Mouse (Mus musculus) adipocyte (in vitro differentiated cells): ENCODE measurements around the gene Pdzd7.

Source experiments
- DNase-seq: peaks from one replicate; pipeline ENCODE4 v3.0.0-alpha.2; 2016; ENCODE audit warnings: low spot score

The Pdzd7 gene

GRCm38 (mm10) chr19:45045651-45046050, at the start of gene Pdzd7:
Gene Pdzd7 (minus strand): TSS chr19:45045717.
- DNase-seq: no peak

DNA sequence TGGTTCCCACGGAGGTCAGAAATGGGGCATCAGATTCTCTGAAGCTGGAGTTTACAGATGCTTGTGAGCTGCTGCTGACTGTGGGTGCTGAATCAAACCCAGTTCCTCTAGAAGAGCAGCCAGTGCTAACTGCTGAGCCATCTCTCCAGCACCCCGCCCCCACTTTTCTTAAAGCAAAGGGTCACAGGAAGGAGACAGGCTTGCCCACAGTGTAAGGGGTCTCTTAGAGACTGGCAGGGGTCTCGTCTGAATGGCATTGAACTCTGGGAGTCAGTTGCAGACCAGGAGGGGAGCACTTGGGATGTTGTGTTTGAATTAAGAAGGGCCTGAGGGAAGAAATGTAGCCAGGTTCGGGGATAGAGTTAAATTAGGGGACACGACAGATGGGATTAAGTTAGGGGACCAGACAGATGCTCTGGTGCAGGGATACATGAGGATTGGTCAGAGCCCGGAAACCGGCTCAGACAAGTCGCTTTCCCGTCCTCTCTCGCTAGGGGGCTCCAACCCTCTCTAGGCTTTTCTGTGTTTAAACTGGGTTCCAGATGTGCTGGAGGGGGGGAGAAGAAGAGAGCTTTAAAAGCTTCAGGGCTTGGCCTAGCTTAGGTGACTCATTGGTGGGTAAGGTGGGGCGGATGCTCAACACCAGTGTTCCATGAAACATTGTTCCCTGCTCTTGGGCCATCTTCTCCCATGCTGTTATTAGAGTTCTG, 36.5 kb upstream of the Pdzd7 start:
- peak; percentile 80 for DNase-seq

- peak; percentile 77 for DNase-seq
Observed at GRCm38 (mm10) chr19:45081279-45081678, 35.8 kb upstream of the Pdzd7 start.

DNA sequence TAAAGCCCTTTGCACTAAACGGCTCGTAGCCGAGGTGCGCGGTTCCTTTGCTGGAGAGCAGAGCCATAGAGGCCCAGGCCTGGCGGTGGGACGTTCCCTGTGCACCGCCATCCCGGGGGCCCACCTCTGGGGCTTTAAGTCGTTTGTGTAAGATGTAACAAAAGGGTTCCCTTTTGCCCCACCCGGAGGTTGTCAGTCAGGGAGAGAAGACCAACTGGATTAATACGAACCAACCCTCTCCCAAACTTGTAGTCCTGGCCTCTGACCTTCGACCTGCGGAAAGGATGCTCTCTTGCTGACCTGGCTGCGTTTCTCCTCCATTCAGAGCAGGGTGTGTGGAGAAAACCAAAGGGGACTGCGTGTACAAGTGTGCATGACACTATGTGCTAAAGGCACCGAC, 35.2 kb upstream of the Pdzd7 start:
- peak; percentile 35 for DNase-seq

DNA sequence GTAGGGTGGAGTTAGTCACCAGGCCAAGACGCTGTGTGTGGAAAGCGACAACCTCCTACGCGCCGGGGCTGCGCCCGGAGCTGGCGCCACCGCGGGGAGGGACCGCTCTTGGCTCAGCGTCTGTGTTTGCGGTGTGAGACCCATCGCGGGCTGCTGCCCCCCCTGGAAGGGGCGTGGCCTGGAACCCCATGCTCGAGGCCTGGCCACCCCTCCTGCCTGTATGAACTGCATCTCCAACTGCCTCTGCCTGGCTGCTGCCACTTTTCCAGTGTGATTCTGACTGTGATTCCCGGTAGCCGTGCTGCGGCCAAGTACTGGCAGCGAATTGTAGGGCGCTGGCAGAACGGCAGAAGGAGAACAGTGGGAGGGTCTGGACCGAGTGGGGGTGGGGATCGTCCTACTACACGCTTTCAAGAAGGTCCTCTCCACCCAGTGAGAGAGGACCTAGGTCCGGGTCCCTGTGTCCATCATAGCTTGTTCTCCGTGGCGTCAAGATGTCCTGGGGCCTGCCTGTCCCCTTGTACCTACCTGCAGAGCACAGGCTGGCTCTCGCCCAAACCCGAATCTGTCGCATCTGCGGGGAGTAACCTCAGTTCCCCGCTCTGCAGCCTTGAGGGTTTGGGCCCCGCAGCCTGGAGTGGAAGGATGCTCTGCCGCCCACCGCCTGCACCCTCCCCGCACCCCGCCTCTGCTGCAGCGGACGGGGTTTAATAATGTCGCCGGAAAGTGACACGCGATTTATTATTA, 34.4 kb upstream of the Pdzd7 start:
- DNase-seq: peak; percentile 84

DNA sequence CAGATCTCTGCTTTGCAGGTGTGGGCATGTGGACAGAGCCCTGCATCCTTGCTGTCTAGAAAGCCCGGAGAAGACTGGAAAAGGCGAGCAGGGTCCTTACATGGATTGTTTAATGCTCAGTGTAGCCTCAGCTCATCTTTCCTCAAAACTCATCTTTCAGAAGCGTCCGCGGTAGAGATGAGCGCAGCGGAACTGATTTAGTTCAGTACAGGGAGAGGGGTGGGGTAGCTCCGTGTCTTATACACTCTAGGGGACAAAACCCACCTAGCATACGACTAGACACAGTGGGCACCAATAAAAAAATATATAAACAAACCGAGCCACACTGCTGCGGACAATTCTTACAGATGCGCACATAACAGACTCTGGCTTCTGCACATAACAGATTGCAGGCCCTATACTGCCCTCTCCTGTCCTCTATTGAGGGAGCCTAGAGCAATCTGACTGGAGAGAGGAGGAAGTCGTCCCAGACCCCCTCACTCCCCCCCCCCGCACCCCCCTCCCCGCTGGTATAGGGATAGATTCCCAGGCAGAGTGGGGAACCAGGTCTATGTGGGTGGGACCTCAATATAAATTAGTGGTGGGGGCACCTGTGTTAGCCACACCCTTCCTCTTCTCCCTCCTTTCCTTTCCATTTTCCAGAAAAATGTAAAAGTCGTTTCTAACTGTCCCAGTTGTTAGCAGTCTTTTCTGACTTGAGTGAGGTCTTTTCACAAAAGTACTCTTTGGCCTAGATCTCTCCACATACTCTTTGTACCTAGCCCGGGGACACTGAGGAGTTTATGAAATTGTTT, 33.7 kb upstream of the Pdzd7 start:
- peak; percentile 64 for DNase-seq

DNA sequence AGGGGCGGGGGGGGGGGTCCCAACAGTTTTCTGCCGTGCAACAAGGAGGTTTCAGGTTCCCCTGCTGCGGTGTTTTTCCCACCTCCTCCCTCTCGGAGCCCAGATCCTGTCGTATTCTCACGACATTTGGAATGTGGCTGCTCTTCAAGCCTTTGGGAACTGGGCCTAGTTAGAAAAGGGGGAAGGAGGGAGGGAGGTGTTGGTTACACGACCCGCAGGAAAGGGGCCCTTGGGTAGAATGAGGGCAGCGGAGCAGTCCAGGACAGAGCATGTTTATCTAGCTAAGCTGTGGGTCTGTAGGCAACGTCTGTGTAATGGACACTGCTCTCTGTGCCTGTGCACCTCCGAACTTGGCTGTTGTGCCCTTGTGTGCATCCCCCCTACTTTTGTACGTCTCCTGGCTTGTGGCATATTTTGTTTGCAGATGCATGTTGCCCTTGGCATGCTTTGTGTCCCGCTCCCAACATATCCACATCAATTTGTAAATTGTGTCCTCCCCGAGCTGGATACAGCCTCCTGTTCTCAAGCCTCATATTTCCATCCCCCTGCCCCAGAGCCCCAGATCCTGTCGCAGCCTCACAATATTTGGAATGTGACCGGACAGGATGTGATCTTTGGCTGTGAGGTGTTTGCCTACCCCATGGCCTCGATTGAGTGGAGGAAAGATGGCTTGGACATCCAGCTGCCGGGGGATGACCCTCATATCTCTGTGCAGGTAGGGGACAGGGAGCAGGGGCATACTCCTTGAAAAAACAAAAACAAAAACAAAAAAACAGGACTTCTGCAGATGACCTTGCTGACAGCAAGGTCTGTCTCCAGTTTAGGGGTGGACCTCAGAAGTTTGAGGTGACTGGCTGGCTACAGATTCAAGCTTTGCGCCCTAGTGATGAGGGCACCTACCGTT, 32.5 kb upstream of the Pdzd7 start:
- no peak for DNase-seq

DNA sequence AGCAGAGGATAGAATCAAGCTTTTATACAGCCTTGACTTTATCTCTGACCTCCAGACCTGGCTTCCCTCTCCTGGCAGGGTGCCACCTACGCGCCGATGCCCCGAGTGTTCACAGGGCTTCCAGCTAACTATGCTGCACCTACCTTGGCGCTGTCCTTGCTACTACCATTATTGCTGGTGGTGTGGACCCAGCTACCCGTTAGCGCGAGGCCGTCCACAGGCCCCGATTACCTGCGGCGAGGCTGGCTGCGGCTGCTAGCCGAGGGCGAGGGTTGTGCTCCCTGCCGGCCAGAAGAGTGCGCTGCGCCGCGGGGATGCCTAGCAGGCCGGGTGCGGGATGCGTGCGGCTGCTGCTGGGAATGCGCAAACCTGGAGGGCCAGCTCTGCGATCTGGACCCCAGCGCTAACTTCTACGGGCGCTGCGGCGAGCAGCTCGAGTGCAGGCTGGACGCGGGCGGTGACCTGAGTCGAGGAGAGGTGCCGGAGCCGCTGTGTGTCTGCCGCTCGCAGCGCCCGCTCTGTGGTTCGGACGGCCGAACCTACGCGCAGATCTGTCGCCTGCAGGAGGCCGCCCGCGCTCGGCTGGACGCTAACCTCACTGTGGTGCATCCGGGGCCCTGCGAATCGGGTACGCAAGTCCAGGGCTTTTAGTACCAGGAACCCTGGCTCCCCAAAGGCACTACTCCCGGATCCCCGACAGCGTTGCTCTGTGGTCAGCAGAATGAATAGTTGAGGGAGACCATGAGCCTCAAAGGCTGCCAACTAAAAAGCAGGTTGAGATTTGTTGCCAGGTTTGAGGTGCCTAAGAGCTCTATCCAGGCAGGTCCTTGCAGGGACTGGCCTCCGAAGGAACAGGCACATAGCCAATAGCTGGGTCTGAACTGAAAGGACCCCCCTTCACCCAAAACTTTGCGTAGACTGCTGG, 31.3 kb upstream of the Pdzd7 start:
- no peak for DNase-seq

- DNase-seq: no peak
Observed at GRCm38 (mm10) chr19:45076036-45076575, 30.6 kb upstream of the Pdzd7 start.

GRCm38 (mm10) chr19:45075323-45076035, 30.0 kb upstream of the Pdzd7 start:
- no peak for DNase-seq

- peak; percentile 97 for DNase-seq
Observed at GRCm38 (mm10) chr19:45074580-45075322, 29.2 kb upstream of the Pdzd7 start, which contains the start of gene Kazald1. Gene Kazald1 (plus strand): TSS chr19:45075241.

DNA sequence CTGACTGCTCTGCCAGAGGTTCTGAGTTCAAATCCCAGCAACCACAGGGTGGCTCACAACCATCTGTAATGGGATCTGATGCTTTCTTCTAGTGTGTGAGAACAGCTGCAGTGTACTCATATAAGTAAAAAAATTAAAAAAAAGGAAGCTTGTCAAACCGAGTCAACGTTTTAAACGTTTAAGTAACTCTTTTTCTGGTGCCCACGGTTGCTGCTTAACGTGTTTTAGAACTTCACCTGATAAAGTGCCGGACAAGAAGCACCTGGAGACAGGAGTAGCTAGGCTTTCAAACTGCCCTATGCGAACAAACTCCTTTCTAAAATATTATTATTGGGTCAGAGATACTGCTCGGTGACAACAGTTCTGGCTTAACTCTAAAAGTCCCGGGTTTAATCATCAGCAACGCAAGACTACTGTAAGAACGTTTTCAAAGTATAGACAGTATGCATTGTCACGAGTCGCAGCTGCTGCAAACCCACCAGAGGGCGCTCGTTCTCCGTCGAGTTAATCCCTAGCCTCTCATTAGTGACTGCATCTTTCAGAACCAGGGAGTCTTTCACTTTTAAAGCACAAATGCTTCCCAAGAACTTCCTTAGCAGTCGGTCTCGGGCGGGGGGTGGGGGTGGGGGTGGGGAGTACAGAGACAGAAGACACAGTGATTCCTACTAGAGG, 28.5 kb upstream of the Pdzd7 start:
- peak; percentile 91 for DNase-seq

GRCm38 (mm10) chr19:45067758-45068510, 22.4 kb upstream of the Pdzd7 start:
- no peak for DNase-seq

DNA sequence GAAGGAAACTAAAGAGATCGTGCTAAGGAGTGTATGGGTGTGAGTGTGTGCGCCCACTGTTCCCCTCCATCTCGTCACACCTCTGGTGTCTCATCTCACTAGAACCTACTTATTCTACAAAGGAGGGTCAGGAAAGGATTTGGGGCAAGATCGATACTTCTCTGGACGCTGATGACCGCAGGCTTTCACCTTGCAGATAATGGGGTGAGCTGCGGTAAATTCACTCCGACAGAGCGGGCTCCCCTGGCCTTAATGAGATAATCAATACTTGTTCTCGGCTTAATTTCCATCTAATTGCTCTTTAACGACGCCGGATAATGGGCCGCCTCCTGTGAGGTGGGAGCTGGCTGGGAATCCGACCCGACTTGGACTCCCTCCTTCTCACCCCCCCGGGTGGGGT, 21.7 kb upstream of the Pdzd7 start:
- no peak for DNase-seq

DNA sequence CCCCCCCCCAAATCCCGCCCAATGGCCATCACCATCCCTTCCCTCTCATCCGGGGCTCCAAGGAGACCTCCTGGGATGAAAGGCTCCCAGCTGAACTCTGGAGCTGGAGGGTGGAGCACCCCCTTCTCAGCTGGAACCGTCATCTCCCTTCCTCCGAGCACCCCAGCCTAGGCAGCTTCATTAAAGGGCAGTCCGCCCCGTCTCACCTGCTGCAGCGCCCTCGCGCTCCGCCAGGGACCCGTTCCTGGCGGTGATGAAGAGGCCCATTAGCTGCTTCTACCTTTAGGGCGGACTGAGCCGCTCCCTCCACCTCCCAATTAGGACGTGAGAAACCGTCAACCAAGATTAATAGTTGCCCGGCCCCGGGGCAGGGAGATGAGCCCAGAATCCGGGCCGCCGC, 19.7 kb upstream of the Pdzd7 start:
- DNase-seq: no peak

- DNase-seq: peak; percentile 25
Observed at GRCm38 (mm10) chr19:45063565-45064292, 18.2 kb upstream of the Pdzd7 start.

DNA sequence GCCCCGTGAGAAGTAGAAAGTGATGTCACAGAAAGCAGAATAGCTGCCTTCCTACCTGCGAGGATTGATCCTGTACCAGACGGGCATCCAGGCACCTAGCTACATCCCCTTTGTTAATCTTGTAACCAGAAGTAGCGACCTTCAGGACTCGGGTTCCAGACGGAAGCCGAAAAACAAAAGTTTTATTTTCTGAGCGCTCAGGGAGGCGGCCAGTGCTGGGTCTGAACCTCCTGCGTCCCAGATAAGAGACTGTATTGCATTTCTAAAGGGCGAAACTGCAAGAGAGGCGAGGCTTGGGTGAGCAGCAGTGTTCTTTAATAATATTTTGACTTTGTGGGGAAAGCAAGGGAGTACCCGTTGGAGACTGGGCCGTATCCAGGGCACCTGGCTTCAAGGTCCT, 13.3 kb upstream of the Pdzd7 start:
- no peak for DNase-seq
